Mouse (Mus musculus) brain, embryonic 14.5 days (tissue): ENCODE measurements around the gene Taar7b.

Experiments
- CTCF ChIP-seq: fragments of 200-500 bp; IDR thresholded peaks from 2 replicates; pipeline ENCODE4 v1.5.1; 2012; ENCODE audit warnings: inconsistent platforms, mild to moderate bottlenecking, moderate library complexity, borderline replicate concordance; ENCODE audit not compliant: insufficient read depth, insufficient read length; ENCODE audit errors: extremely low read depth
- POLR2A ChIP-seq: fragments of 200-500 bp; IDR thresholded peaks from 2 replicates; pipeline ENCODE4 v1.6.1; 2012; ENCODE audit warnings: mild to moderate bottlenecking, inconsistent platforms, borderline replicate concordance; ENCODE audit not compliant: poor library complexity, insufficient read depth, insufficient read length, severe bottlenecking; ENCODE audit errors: extremely low read depth

DNA sequence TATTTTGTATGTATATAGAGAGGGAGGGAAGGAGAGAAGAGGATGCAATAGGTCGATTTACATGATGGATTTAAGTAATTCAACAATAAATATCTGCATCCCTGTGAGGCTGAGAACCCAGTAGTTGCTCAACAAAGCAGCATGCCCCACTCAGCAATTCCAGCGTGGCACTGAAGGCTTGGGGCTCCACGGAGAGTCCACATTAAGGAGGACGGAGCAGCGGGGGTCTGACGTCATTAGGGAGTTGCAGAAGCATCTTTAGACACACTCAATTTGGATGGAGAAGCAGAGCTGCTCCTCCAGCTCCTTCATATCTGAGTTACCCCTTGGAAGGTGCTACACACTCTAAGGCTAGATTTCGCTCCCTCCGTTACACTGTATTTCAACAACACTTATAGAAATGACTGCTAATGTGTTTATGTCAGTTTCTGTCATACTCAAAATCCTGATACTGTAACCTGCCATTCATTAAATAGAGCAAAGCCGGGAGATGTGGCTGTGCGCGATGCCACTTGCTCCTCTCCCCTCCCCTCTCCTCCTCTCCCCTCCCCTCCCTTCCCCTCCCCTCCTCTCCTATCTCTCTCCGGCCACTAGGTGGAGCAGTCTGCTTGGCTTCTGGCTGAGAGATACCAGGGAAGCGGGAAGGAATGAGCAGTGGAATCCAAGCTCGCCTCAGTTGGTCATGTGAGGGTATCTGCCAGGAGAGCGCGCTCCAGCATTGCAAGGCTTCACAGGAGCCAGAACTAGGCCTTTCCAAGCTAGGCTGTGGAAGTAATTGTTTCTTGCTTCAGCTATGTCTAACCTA lies 20.6 kb upstream of the Taar7b start:
- TF ChIP-seq CTCF (peak; percentile 69), POLR2A (no peak)
